Mouse (Mus musculus): ENCODE results near the gene Defa33. TPM values are rescaled to one million over a fixed set of nuclear protein-coding genes. Genes with fewer than 3 reads are reported as not detected.
"Not testable (repeated sequence)": the region's sequence is repeated elsewhere in the genome, so short reads cannot be mapped to it uniquely, and the experiment has no call there.

Gene Defa33
- not detected for total RNA-seq (2021)

GRCm38 (mm10) chr8:21391511-21391910 lies at the start of gene Defa33:
TSS of gene Defa33 (plus strand) at chr8:21391811.
- DNase-seq: not testable (repeated sequence)

GRCm38 (mm10) chr8:21378215-21378614 lies 13.4 kb upstream of the Defa33 start, which contains the start of gene Defa2:
TSS of gene Defa2 (plus strand) at chr8:21378515.
- not testable (repeated sequence) for DNase-seq

- not testable (repeated sequence) for DNase-seq
Measured at GRCm38 (mm10) chr8:21427111-21427510, 35.5 kb downstream of the Defa33 start, which contains the start of gene Defa36. TSS of gene Defa36 (plus strand) at chr8:21427411.

Other genes with a start within 250 kb of the Defa33 start
- not detected for gene Defa22, start 229.5 kb upstream of the Defa33 start, total RNA-seq (2021)
- not detected for gene Defa31, start 200.2 kb upstream of the Defa33 start, total RNA-seq (2021)
- gene Gm15293, start 190.2 kb upstream of the Defa33 start, total RNA-seq (2021): not detected
- not detected for gene Gm15292, start 142.1 kb upstream of the Defa33 start, total RNA-seq (2021)
- gene Defa27, start 76.3 kb upstream of the Defa33 start, total RNA-seq (2021): not detected
- gene Defa29, start 64.8 kb upstream of the Defa33 start, total RNA-seq (2021): not detected
- gene Defa2, start 13.3 kb upstream of the Defa33 start, total RNA-seq (2021): not detected
- gene Defa36, start 35.6 kb downstream of the Defa33 start, total RNA-seq (2021): not detected
- not detected for gene Gm7849, start 64.7 kb downstream of the Defa33 start, total RNA-seq (2021)
- gene Defa20, start 117.4 kb downstream of the Defa33 start, total RNA-seq (2021): not detected
- gene Defa32, start 137.2 kb downstream of the Defa33 start, total RNA-seq (2021): not detected
- gene Defa37, start 173.6 kb downstream of the Defa33 start, total RNA-seq (2021): not detected
- not detected for gene Defa28, start 191.2 kb downstream of the Defa33 start, total RNA-seq (2021)
- not detected for gene Gm7861, start 202.7 kb downstream of the Defa33 start, total RNA-seq (2021)
- gene Defa26, start 226.4 kb downstream of the Defa33 start, total RNA-seq (2021): not detected